Mouse (Mus musculus) kidney, adult 2 months (tissue): ENCODE results near the gene Ltbp1.

ENCODE experiments used
- CTCF ChIP-seq: fragments of 200-500 bp; conservative IDR thresholded peaks from 2 replicates; pipeline ENCODE4 v1.5.1; 2011; ENCODE audit warnings: low read depth, mild to moderate bottlenecking, control low read depth, low read length, moderate library complexity, mixed read lengths; ENCODE audit not compliant: insufficient read depth, insufficient read length
- POLR2A ChIP-seq: fragments of 200-500 bp; IDR thresholded peaks from one replicate; pipeline ENCODE4 v1.6.1; 2011; ENCODE audit warnings: low read depth, low read length, control low read depth

DNA sequence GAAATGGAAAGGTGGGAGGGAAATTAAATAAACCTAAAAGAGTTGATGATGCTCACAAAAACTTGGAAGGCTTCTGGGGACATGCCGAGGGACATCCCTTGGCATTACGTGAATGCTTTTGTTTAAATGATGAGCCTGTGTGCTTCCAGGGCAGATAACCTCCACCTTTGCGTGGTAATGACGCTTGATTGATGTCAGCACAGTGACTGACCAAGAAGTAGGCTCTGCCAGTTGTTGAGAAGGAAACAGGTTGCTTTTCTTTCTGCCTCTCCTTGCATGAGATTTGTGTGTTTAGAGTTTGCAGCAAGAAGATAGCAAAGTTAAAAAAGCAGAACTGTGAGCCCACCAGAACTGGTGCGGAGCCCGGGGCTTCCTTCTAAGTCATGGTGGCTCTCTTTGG, 431.5 kb downstream of the Ltbp1 start:
- TF ChIP-seq POLR2A (no peak), CTCF (no peak)
